Mouse (Mus musculus) ES-Bruce4 (cell line): ENCODE data around the gene Kif22. TPM values are rescaled to one million over a fixed set of nuclear protein-coding genes. Genes with fewer than 3 reads are reported as not detected.

Experiments
- H3K27ac ChIP-seq: 2 replicates; pipeline ENCODE4 v1.5.1; 2012; ENCODE audit warnings: low read length, inconsistent platforms; ENCODE audit not compliant: insufficient read depth
- H3K27me3 ChIP-seq: 2 replicates; pipeline ENCODE4 v1.6.1; 2012; ENCODE audit warnings: mild to moderate bottlenecking, low read length, inconsistent platforms; ENCODE audit not compliant: control insufficient read depth, poor library complexity, insufficient read depth, severe bottlenecking
- H3K36me3 ChIP-seq: 2 replicates; pipeline ENCODE4 v1.6.1; 2012; ENCODE audit warnings: inconsistent platforms, mild to moderate bottlenecking, low read length, moderate library complexity; ENCODE audit not compliant: control insufficient read depth, poor library complexity, insufficient read depth, severe bottlenecking
- H3K4me1 ChIP-seq: one replicate; pipeline ENCODE4 v1.8.1; 2011; ENCODE audit warnings: low read length; ENCODE audit not compliant: control insufficient read depth, insufficient read depth
- H3K4me3 ChIP-seq: 2 replicates; pipeline ENCODE4 v1.5.1; 2011; ENCODE audit warnings: low read depth, mild to moderate bottlenecking, low read length
- H3K9ac ChIP-seq: 2 replicates; pipeline ENCODE4 v1.6.1; 2012; ENCODE audit warnings: low read depth, mild to moderate bottlenecking, inconsistent platforms; ENCODE audit not compliant: poor library complexity, severe bottlenecking
- H3K9me3 ChIP-seq: replicated peaks from 2 replicates; pipeline ENCODE4 v1.6.1; 2012; ENCODE audit warnings: mild to moderate bottlenecking, low read length, inconsistent platforms; ENCODE audit not compliant: control insufficient read depth, poor library complexity, insufficient read depth, severe bottlenecking
- CTCF ChIP-seq: IDR thresholded peaks from one replicate; pipeline ENCODE4 v1.8.1; 2011; ENCODE audit warnings: low read depth, low read length
- EP300 ChIP-seq: IDR thresholded peaks from 2 replicates; pipeline ENCODE4 v1.6.1; 2011; ENCODE audit warnings: low read depth, low read length; ENCODE audit not compliant: insufficient read depth
- POLR2A ChIP-seq: IDR thresholded peaks from one replicate; pipeline ENCODE4 v1.8.1; 2011; ENCODE audit warnings: low read length; ENCODE audit not compliant: insufficient read depth
- polyA plus RNA-seq: library from polyadenylated mRNA; stranded (reverse); fragments of >200 nt; gene quantifications from 2 replicates; pipeline ENCODE4 v1.2.4, GENCODE M21; 2011; ENCODE audit warnings: low read depth; ENCODE audit not compliant: missing spikeins, insufficient read depth, insufficient read length

Gene Kif22
- polyA plus RNA-seq, 1 experiment, result 106 TPM

DNA sequence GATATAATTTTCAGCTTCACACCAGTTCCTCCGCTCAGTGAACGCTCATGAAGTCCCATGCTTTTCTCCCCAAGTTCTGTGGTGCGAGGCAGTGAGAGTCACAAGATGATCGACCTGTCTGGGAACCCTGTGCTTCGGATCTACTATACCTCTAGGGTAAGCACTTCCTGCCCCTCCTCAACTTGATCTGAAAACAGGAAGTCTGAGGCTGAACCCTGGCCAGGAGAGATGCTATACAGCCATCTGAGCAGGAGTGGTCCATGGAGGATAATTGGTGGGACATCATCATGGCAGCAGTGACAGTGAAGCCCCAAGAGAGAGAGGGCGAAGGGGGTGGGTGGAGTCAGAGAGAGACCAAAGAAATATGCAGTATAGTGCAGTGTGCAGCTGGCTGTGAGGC lies 63.4 kb downstream of the Kif22 start:
- TF ChIP-seq POLR2A (no peak), CTCF (no peak), EP300 (no peak)
- H3K4me1 ChIP-seq, result no peaks in the 10 kb centered on the region
- peaks cover 14% of the 10 kb centered on the region; the same call in 1 of the 2 replicates for H3K36me3 ChIP-seq
- H3K27ac ChIP-seq, result no peak overlapping the region
- H3K9ac ChIP-seq, result no peak overlapping the region
- no peak overlapping the region for H3K4me3 ChIP-seq
- no peaks in the 10 kb centered on the region for H3K27me3 ChIP-seq
- no peaks in the 10 kb centered on the region for H3K9me3 ChIP-seq

Other genes with a start within 250 kb of the Kif22 start
- gene Ppp4c, start 250.0 kb downstream of the Kif22 start, polyA plus RNA-seq, result 111 and 127 TPM in 2 replicates
- gene Fam57b, start 244.8 kb downstream of the Kif22 start, polyA plus RNA-seq, result 2.7 and 4.2 TPM in 2 replicates
- not detected in 2 replicates for gene 4930451I11Rik, start 210.8 kb downstream of the Kif22 start, polyA plus RNA-seq
- 3.2 and 3.3 TPM in 2 replicates for gene Doc2a, start 195.1 kb downstream of the Kif22 start, polyA plus RNA-seq
- gene Hirip3, start 180.5 kb downstream of the Kif22 start, polyA plus RNA-seq, result 116 and 120 TPM in 2 replicates
- gene Ino80e, start 180.1 kb downstream of the Kif22 start, polyA plus RNA-seq, result 104 and 118 TPM in 2 replicates
- 37.9 and 41.0 TPM in 2 replicates for gene Taok2, start 157.8 kb downstream of the Kif22 start, polyA plus RNA-seq
- 16.3 and 17.2 TPM in 2 replicates for gene Tmem219, start 119.6 kb downstream of the Kif22 start, polyA plus RNA-seq
- gene Kctd13, start 113.6 kb downstream of the Kif22 start, polyA plus RNA-seq, result 25.5 and 26.8 TPM in 2 replicates
- 0.36 and 0.41 TPM in 2 replicates for gene Asphd1, start 92.9 kb downstream of the Kif22 start, polyA plus RNA-seq
- 1.4 and 1.9 TPM in 2 replicates for gene Sez6l2, start 91.9 kb downstream of the Kif22 start, polyA plus RNA-seq
- 42.8 and 53.3 TPM in 2 replicates for gene Cdipt, start 66.6 kb downstream of the Kif22 start, polyA plus RNA-seq
- gene Cdiptos, start 66.4 kb downstream of the Kif22 start, polyA plus RNA-seq, result 1.4 and 2.4 TPM in 2 replicates
- gene Mvp, start 27.9 kb downstream of the Kif22 start, polyA plus RNA-seq, result 17.9 and 18.8 TPM in 2 replicates
- gene Pagr1b, start 26.0 kb downstream of the Kif22 start, polyA plus RNA-seq, result 22.1 and 26.6 TPM in 2 replicates
- 12.7 and 27.9 TPM in 2 replicates for gene Pagr1a, start 25.1 kb downstream of the Kif22 start, polyA plus RNA-seq
- gene Gm42742, start 21.4 kb downstream of the Kif22 start, polyA plus RNA-seq, result 2.2 and 23.9 TPM in 2 replicates
- 3.5 and 6.7 TPM in 2 replicates for gene Prrt2, start 21.3 kb downstream of the Kif22 start, polyA plus RNA-seq
- 117 and 123 TPM in 2 replicates for gene Maz, start 15.4 kb downstream of the Kif22 start, polyA plus RNA-seq
- not detected in 2 replicates for gene Zg16, start 44.9 kb upstream of the Kif22 start, polyA plus RNA-seq
- gene AI467606, start 48.9 kb upstream of the Kif22 start, polyA plus RNA-seq, result 1.6 TPM in 2 replicates
- gene Qprt, start 79.8 kb upstream of the Kif22 start, polyA plus RNA-seq, result 8.6 and 9.3 TPM in 2 replicates
- gene Spn, start 95.4 kb upstream of the Kif22 start, polyA plus RNA-seq, result 1.5 and 2.2 TPM in 2 replicates
- gene Cd2bp2, start 153.6 kb upstream of the Kif22 start, polyA plus RNA-seq, result 98.6 and 120 TPM in 2 replicates
- 42.8 and 55.5 TPM in 2 replicates for gene Tbc1d10b, start 166.0 kb upstream of the Kif22 start, polyA plus RNA-seq
- 278 and 351 TPM in 2 replicates for gene Mylpf, start 166.4 kb upstream of the Kif22 start, polyA plus RNA-seq
- gene Zfp553, start 190.6 kb upstream of the Kif22 start, polyA plus RNA-seq, result 52.1 and 57.0 TPM in 2 replicates
- 210 and 229 TPM in 2 replicates for gene Sept1, start 190.7 kb upstream of the Kif22 start, polyA plus RNA-seq
- 8.2 and 8.7 TPM in 2 replicates for gene Zfp771, start 201.8 kb upstream of the Kif22 start, polyA plus RNA-seq
- 133 and 135 TPM in 2 replicates for gene Dctpp1, start 218.2 kb upstream of the Kif22 start, polyA plus RNA-seq
- gene Sephs2, start 231.6 kb upstream of the Kif22 start, polyA plus RNA-seq, result 77.5 and 80.3 TPM in 2 replicates